Mouse (Mus musculus) mouse embryonic stem cell (cell line): Measurements from ENCODE around the gene Fasn.
"Not testable (repeated sequence)": the region's sequence is repeated elsewhere in the genome, so short reads cannot be mapped to it uniquely, and the experiment has no call there.

Experiments used
- in situ Hi-C, 2 experiments: fragments of 300-500 bp; cut with MboI; formaldehyde crosslinking; loops; 1 replicate in 1 of 2; 3 replicates in 1 of 2; pipeline ENCODE4 v1.14.3; 2019 to 2020; ENCODE audit warnings: low sequenced_read_pairs in 2 of 2, low pct_unique_long_range_greater_than_20kb in 1 of 2, mixed read lengths in 1 of 2; ENCODE audit not compliant: unreplicated experiment in 1 of 2

Fasn gene

DNA sequence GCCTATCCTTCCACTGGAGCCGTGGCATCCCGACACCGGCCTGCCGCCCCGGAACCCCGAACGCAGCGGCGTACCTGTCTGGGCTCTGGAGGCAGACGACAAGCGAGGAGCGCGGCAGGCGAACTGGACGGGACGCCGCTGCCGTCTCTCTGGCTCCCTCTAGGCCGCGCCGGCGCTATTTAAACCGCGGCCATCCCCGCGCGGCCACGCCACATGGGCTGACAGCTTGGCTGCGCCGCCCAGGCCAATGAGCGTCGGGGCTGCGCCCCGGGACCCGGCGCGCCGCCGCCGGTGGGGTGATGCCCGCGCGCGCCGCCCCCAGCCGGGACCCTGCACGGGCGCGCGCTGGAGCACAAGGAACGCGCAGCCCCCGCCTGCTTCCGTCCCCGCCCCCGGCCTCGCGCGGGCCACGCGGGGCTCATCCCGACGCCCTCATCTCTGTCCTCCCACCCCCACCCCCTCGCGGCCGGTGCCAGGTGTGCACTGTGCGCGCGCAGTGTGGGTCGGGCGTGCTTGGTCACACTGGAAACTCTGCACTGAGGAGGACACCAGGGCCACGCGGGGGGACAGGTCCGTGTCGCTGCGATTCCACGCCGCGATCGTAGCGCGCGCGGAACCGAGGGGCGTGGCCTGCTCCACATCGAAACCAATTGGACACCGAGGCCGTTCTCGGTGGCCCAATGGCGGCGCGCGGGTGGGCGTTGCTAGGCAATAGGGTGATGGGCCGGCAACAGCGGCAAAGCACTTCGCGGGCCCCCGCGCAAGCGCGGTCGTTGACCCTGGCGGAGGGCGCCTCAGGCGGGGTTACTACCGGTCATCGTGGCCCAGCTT lies at the start of gene Fasn:
TSS of gene Fasn (minus strand) at position 592 of the 831 bp plus-strand sequence.
- in situ Hi-C loops: no loop called here

DNA sequence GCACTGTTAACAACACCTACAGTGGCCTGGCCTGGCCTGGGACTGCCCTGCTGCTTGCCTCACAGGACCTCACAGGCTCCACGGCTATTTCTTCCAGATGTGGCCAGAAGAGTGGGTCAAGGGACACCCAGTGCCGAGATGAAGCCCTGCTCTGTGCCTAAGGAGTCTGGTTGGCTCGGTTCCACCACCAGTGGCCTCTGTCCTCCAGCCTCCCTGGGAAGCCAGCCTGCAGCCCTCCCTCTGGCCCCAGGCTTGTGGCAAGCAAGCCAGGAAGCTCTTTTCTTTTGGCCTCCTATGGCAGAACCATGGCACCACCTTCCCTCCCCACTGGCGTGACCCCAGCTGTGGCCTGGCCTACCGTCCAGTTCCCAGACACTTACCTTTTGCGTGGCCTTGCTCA lies 48.9 kb upstream of the Fasn start:
- in situ Hi-C loops: no loop called here

DNA sequence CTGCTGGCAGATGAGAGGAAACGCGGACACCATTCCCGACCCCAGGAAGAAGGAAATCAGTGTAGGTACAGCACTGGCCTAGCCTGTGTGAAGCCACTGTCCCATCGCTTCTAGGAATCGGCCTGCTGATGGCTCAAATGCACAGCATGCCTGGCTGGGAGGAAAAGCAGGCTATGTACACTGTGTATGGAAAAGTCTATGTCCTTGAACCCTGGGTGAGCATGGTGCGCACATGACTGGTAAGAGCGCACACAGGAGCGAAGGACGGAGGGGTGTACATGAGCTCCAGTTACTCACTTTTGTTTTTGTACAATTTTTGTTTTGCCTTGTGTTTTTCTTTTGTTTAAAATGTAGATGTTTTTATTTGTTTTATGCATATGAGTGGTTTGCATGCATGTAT lies 47.2 kb upstream of the Fasn start:
- in situ Hi-C loops: no loop called here

DNA sequence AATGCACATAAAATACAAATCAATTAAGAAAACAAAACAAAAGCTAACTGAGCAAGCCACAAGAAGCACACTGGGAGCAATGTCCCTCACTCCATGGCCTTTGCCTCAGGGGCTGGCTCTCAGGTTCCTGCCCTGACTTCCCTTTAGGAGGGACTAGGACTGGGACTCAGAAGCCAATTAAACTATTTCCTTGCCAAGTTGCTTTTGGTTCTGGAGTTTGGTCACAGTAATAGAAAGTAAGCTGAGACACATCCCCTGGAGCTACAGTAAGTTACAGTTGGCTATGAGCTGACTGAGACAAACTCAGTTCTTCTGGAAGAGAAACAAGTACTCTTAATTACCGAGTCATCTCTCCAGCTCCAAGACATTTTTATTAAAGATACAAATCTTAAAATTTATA lies 41.5 kb upstream of the Fasn start:
- in situ Hi-C loops: no loop called here

DNA sequence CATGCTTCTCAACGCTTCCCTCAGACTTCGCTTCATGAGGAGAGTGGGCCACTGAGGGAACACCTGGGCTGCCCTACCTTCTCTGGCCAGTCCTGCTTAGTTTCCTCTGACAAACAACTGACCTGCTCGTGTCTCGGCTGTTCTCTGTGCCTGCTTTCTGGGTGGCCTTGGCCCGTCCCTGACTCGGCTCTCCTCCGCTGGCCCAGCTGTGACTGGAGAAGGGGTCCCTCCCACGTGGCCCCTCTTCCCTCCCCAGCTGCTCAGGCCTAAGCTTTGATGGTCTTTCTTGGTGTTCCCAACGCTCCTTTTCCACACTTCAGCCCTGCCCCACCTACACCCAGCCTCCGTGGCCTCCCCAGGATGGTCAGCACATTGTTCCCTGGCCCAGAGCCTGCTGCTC lies 38.5 kb upstream of the Fasn start:
- in situ Hi-C loops: no loop called here

DNA sequence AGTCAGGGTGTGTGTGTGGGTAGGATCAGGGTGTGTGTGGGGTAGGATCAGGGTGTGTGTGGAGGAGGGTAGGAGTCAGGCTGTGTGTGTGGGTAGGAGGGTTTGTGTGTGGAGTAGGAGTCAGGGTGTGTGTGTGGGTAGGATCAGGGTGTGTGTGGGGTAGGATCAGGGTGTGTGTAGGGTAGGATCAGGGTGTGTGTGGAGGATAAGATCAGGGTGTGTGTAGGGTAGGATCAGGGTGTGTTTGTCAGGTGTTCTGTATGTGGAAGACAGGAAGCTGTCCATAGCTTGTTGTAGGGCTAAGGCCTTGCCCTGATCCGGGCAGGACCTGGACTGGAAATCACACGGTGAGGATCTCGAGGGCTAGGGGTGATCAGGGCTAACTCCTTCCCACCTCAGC lies 31.6 kb upstream of the Fasn start:
- in situ Hi-C loops: not testable (repeated sequence)

DNA sequence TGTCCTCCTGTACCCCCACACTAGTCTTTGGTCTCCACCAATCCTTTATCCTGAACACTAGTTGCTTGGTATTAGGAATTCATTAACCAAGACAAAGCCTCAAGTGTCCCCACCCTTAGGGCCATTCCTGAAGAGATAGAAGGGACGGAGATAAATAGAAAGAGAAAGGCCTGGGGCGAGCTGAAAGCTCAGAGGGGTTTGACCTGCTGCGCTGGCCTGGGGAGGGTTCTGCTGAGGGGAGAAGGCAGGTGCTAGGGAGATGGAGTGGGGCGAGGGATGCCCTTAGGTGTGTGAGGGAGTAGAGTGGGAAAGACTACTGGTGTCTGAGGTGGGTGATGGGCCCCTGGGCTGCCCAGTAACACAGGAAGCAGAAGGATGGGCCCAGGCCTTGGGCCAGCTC lies 29.4 kb upstream of the Fasn start:
- in situ Hi-C loops: no loop called here

DNA sequence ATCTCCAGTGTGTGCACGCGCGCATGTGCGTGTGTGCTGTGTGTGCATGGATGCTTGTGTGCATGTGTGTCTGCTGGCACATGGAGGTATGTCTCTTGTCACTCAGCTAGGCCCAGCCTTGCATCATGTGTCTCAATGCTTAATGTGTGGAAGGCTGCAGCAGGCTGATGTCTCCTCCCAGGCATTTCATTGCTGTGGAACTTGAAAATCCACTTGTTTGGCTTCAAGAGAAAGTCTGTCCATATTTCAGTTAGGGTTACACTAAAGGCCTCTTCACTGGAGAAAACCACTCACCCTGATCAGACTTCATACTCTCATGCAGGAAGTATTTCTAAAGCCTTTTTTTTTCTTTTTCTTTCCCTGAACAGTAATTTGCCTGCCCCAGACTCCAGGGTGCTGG lies 28.8 kb upstream of the Fasn start:
- in situ Hi-C loops: no loop called here

DNA sequence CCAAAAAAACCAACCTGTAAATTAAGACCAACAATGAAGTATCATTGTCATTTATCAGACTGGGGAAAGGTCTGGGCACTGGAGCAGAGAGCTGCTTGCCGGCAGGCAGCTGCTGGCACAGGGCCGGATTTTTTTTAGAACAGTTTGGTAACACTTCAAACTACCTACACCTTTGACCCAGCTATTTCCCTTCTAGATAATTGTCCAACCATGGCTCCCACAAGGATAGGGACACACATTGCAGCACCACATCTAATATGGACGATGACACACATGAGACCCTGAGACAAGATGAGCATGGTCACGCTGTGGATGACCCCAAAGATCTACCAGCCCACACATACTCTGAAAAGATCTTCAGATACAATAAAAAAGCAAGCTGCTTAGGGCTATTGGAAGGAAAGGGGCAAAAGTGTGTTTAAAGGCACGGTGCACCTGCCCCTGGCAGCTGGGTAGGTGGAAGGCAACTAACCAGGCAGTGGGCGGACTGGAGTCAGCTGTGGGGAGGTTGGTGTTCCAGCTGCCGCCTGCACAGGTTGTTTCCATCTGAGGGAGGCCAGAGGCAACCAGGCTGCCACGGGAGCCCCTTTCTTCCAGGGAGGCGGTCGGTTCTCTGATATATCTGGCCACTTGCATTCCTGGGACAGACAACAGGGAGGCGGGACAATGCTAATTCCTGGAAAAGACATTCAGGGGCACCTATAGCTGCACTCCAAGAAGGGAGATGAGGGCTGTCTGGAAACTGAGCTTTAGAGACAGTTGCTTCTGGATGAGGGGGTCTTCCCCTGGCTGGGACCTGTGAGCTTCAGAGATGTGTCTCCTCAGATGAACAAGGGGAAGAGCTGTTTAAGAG lies 28.0 kb upstream of the Fasn start:
- in situ Hi-C loops: no loop called here

DNA sequence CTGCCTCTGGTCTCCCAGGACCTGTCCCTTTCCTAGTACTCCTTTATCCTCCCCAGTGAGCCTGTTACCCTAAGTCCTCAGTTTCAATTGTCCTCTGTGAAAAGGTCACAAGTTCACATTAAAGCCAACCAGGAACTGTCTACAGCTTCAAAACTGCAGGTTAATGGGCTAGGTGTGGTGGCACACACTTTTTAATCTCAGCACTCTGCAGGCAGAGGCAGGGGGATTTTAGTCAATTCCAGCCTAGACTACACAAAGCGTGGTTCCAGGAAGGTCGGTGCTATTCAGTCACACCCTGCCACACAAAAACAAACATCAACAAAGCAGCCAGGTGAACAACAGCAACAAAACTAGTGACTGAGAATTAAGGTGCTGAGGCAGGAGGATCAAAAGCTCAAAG lies 27.2 kb upstream of the Fasn start:
- in situ Hi-C loops: no loop called here

DNA sequence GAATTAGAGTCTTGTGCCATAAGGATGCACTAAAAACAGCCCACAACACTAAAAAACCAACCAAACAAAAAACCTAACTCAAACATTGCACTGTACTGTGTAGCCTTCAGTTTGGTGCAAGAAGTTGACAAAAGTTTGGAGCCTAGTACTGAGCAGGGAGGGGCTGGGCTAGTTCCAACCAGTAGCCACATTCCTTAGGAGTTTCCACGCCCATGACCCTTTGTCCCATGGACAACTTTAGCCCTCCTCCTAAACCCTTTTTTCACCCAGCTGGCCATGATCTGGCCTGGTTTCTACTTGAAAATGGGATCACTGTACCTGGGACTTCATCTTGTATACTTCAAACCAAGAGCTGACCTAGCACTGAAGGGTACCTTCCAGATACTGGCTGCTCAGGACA lies 26.8 kb upstream of the Fasn start:
- in situ Hi-C loops: no loop called here

DNA sequence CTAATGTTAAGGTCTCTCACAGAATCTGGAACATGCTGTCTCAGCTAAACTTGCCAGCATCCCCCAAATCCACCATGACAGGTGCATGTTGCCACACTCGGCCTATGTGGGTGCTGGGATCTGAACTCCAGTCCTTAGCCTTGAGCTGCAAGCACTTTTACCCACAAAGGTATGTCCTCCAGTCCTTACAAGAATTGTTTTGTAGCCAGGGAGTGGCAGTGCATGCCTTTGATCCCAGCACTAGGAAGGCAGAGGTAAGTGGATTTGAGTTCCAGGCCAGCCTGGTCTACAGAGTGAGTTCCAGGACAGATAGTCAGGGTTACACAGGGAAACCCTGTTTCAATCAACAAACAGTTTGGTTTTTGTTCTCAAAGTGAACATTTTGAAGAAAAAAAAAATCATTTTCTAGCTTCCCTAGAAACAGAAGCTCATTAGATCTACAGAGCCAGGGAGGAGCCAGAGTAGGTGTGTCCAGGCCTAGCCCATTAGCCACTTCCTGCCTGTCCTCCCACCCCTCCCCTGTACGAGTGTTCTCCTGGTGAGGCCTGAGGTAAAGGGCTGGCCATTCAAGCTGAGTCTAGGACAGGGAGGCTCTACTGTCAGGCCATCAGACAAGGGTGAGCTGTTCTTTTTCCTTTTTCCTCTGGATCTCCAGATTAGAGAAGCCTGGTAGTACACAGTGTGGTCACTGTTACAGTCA lies 26.1 kb upstream of the Fasn start:
- in situ Hi-C loops: no loop called here

DNA sequence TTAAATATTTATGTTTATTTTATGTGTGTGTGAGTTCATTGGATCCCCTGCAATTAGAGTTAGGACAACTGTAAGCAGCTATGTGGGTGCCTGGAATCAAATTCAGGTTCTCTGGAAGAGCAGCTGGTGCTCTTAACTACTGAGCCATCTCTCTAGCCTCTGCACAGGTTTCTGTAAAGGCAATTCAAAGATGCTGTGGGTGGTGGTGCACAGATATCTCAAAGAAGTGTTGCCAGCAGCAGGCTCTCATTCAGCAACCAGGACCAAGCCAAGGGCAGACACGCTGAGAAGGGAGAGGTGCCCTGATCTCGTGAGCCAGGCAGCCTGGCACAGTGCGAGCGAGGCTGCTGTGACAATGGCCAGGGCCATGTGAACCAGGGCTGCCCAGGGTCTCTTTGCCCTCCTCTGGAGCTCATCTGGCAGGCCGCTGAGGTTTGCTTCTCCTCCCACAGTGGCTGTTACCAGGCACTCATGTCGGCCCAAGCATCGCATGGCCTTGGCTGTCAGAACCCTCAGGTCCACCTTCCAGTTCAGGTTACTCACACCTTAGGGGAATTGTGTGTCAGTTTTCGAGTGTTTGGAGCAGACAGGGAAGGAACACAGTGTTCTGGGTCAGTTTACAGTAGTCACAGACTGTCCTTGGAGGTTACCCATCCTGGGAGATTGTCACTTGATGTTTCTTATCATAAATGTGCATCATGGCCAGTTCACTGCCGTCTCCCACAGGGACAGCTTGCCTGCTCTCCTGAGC lies 22.6 kb upstream of the Fasn start:
- in situ Hi-C loops: no loop called here

DNA sequence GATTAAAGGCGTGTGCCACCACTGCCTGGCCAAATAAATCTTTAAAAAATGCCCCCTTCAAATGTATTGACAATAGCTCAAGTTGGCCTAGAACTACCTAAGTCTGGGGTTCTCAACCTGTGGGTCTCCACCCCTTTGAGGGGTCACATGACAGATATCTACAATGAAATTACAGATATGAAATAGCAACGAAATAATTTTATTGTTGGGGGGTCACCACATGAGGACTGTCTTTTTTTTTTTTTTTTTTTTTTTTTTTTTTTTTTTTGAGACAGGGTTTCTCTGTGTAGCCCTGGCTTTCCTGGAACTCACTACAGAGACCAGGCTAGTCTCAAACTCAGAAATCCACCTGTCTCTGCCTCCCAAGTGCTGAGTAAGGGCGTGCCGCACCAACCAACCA lies 20.0 kb upstream of the Fasn start:
- in situ Hi-C loops: no loop called here

DNA sequence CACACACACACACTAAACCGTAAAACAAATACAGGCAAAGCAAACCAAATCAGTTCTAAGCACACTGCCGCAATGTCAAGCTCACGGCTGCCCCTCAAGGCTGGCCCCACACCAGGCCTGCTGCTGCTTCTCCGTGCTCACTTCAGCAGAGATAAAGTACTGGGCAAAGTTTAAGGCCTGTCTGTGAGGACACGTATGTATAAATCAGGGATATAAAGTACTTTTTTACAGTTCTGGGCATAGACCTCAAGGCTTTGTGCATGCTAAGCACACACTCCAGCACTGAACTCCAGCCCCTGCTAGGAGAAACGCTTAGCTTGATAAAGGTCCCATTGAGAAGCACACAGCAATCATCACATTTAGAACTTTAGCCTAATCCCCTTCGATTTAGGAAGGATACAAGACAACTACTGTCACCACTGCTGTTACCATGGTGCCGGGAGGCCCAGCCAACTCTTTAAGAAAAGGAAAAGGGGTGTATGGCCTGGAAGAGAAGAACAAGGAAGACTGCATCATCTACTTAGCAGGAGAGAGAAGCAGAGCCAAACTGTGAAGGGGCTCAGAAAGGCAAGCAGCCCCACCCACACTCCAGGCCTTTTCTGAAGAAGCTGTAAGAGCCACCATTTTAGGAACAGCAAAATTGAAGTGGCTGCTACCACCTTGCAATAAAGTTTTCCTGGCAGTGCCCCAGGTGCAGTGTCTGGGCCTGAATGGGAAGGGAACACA lies 9.4 kb upstream of the Fasn start:
- in situ Hi-C loops: no loop called here

DNA sequence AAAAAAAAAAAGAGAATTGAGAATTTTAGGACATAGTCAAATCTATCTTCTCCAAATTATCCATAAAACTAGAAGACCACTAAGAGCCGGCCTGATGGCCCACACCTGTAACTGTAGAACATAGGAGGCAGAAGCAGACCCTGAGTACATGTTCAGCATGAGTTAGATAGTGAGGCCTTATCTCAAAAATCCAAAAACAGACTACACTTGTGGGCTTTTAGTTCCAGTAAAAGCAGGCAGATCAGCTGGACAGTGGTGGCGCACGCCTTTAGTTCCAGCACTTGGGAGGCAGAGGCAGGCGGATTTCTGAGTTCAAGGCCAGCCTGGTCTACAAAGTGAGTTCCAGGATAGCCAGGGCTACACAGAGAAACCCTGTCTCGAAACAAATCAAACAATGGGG lies 8.6 kb upstream of the Fasn start:
- in situ Hi-C loops: not testable (repeated sequence)

DNA sequence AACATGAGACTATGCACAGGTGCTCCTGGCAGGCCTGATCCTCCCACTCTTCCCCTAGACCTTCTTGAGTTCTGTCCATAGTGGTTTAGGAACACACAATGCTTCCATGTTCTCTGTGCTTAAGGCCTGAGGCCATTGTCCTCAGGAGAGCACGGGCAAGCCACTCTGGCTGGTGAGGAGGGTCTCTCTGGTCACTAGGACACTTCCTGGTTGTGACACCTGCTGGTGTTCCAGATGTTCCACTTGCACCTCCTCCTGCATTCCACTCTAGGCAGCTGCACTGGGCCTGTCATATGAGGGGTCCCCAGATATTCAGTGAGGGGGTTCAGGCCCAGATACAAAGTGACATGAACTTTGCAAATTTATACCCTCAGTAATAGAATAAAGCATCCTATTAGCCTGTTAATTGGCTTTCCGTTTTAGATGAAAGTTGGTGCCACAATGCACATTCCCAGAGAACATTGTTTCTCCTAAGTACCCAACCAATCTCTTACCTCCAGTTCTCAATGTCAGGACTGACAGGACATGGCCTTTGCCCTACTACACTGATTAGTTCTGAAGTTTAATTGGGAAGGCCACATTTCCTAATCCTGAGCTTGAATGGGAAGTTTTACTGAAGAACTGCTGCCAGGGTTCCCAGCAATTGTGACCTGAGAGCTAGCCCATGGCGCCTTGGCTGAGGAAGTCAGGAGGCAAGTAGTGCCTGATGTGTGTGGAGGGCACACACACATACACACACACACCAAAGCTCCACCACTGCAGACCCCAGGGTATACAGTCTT lies 7.5 kb upstream of the Fasn start:
- in situ Hi-C loops: no loop called here
